In genomic region chr1:179043644-179044043, GRCm38 (mm10) we compare ENCODE assay signal across 13 mouse cellular contexts.
DNase-seq lines count a peak whose midpoint lies in the region; ATAC-seq lines count a peak whose summit lies in the region.
"Had no signal": no experiment of that assay in that cellular context is flagged by ENCODE, and none has a peak within 500 bp of the region (broad histone marks: within the 10 kb centered on the region; RNA-seq: fewer than 3 reads in every experiment).

No protein-coding gene starts in this region.

- no peaks in the 10 kb centered on the region for H3K36me3 ChIP-seq in heart, embryonic 10.5 days
- no peaks in the 10 kb centered on the region for H3K36me3 ChIP-seq in embryonic facial prominence, embryonic 14.5 days (ENCODE audit: control insufficient read depth, insufficient read depth, low read length)
- no peaks in the 10 kb centered on the region for H3K36me3 ChIP-seq in limb, embryonic 10.5 days
- H3K36me3 ChIP-seq: hindbrain, embryonic 15.5 days had no signal

- no peak for DNase-seq in heart, embryonic 10.5 days (ENCODE audit: low spot score)
- DNase-seq in heart, adult 18-20 months, result no peak
- DNase-seq in lung, postnatal 4 days, result peak; percentile 28 to 52
- no peak for DNase-seq in lung, postnatal 36 days
- peak; percentile 47 for DNase-seq in embryonic facial prominence, embryonic 14.5 days (ENCODE audit: low spot score)
- no peak for DNase-seq in limb, embryonic 10.5 days (ENCODE audit: low spot score)
- DNase-seq in adrenal gland, postnatal 10 days, result no peak
- DNase-seq in frontal cortex, postnatal 14 days (ENCODE audit: low spot score in 2 of 2), result no peak
- DNase-seq: gastrocnemius, adult 2 months; lung, adult 18-20 months; thymus, postnatal 25 days had no signal

- H3K4me2 ChIP-seq in embryonic facial prominence, embryonic 14.5 days (ENCODE audit: low read depth, low read length), result no peak overlapping the region
- H3K4me2 ChIP-seq: hindbrain, embryonic 15.5 days had no signal

- no peak for ATAC-seq in embryonic facial prominence, embryonic 14.5 days (ENCODE audit: low read depth)

- no peak overlapping the region for H3K4me3 ChIP-seq in heart, embryonic 10.5 days
- H3K4me3 ChIP-seq in embryonic facial prominence, embryonic 14.5 days (ENCODE audit: low read depth, low read length), result no peak overlapping the region
- no peak overlapping the region for H3K4me3 ChIP-seq in limb, embryonic 10.5 days
- H3K4me3 ChIP-seq: erythroblast, embryonic 14.5 days; gastrocnemius, adult 2 months; hindbrain, embryonic 15.5 days had no signal

- H3K27ac ChIP-seq in heart, embryonic 10.5 days, result peak overlapping the region; percentile 24
- no peak overlapping the region for H3K27ac ChIP-seq in embryonic facial prominence, embryonic 14.5 days (replicated peaks; ENCODE audit: low read depth, low read length)
- H3K27ac ChIP-seq in limb, embryonic 10.5 days, result peak overlapping the region; percentile 61; the same call in 1 of the 2 replicates
- H3K27ac ChIP-seq: gastrocnemius, adult 2 months; hindbrain, embryonic 15.5 days had no signal

- no peaks in the 10 kb centered on the region for H3K27me3 ChIP-seq in heart, embryonic 10.5 days (ENCODE audit: insufficient read depth, poor library complexity, severe bottlenecking)
- H3K27me3 ChIP-seq in embryonic facial prominence, embryonic 14.5 days (replicated peaks; ENCODE audit: control insufficient read depth, insufficient read depth, low read length), result no peaks in the 10 kb centered on the region
- no peaks in the 10 kb centered on the region for H3K27me3 ChIP-seq in limb, embryonic 10.5 days (ENCODE audit: low read depth, poor library complexity, severe bottlenecking)
- H3K27me3 ChIP-seq: hindbrain, embryonic 15.5 days had no signal

- peaks cover 27% of the 10 kb centered on the region for H3K4me1 ChIP-seq in heart, embryonic 10.5 days
- peaks cover 11% of the 10 kb centered on the region for H3K4me1 ChIP-seq in embryonic facial prominence, embryonic 14.5 days (ENCODE audit: control insufficient read depth, insufficient read depth, low read length)
- peaks cover 12% of the 10 kb centered on the region; the same call in 1 of the 2 replicates for H3K4me1 ChIP-seq in limb, embryonic 10.5 days

- no peaks in the 10 kb centered on the region for H3K9me3 ChIP-seq in heart, embryonic 10.5 days
- no peaks in the 10 kb centered on the region for H3K9me3 ChIP-seq in embryonic facial prominence, embryonic 14.5 days (ENCODE audit: control insufficient read depth, low read length)
- no peaks in the 10 kb centered on the region for H3K9me3 ChIP-seq in limb, embryonic 10.5 days (replicated peaks)
- H3K9me3 ChIP-seq: hindbrain, embryonic 15.5 days had no signal

- 82% methylated on average over 12 of the region's 12 CpGs for WGBS in heart, embryonic 10.5 days
- 68% methylated on average over 12 of the region's 12 CpGs for WGBS in embryonic facial prominence, embryonic 14.5 days
- WGBS in limb, embryonic 10.5 days, result 89% methylated on average over 12 of the region's 12 CpGs

- H3K9ac ChIP-seq in embryonic facial prominence, embryonic 14.5 days (ENCODE audit: low read depth, low read length), result no peak overlapping the region
- H3K9ac ChIP-seq: hindbrain, embryonic 15.5 days had no signal

Comparison
In these comparisons a context has a peak if more than half of its experiments do, and no peak if none do; other contexts are left out.
1. DNase-seq: peak in lung, postnatal 4 days (2 of 2) and embryonic facial prominence, embryonic 14.5 days (single experiment); none in heart, embryonic 10.5 days (single experiment), heart, adult 18-20 months (0 of 2), lung, postnatal 36 days (single experiment), limb, embryonic 10.5 days (single experiment), adrenal gland, postnatal 10 days (single experiment) and frontal cortex, postnatal 14 days (0 of 2).